Mouse (Mus musculus) heart, postnatal 0 days (tissue): ENCODE measurements at regions not wholly inside any gene's neighbourhood (a gene's known extent, or its start where the extent isn't known, plus 50 kb on each side); places are given as distances from the start of the nearest gene placed in this dataset.

Experiments
- ATAC-seq: fragments of 200-750 bp; cut with Nextera tagmentation; 2 replicates; pipeline ENCODE4 v1.8.0; 2017; ENCODE audit warnings: low read depth, moderate number of reproducible peaks, moderate library complexity; ENCODE audit not compliant: insufficient read depth
- DNase-seq: peaks from one replicate; pipeline ENCODE4 v3.0.0-alpha.2; 2016; ENCODE audit warnings: low spot score
- H3K27ac ChIP-seq: fragments of 300-500 bp; sonication (generic); 2 replicates; pipeline ENCODE4 v1.5.1; 2014; ENCODE audit warnings: low read depth, mild to moderate bottlenecking
- H3K27me3 ChIP-seq: fragments of 300-500 bp; sonication (generic); 2 replicates; pipeline ENCODE4 v1.6.1; 2014; ENCODE audit warnings: low read length, mixed read lengths; ENCODE audit not compliant: control insufficient read depth, insufficient read depth
- H3K36me3 ChIP-seq: fragments of 300-500 bp; sonication (generic); replicated peaks from 2 replicates; pipeline ENCODE4 v1.6.1; 2014; ENCODE audit warnings: low read length, mixed read lengths; ENCODE audit not compliant: control insufficient read depth, insufficient read depth
- H3K4me1 ChIP-seq: fragments of 300-500 bp; sonication (generic); 2 replicates; pipeline ENCODE4 v1.6.1; 2014; ENCODE audit warnings: antibody characterized with exemption; ENCODE audit not compliant: control insufficient read depth, insufficient read depth
- H3K4me2 ChIP-seq: fragments of 300-500 bp; sonication (generic); 2 replicates; pipeline ENCODE4 v1.6.1; 2014; ENCODE audit warnings: low read depth, mild to moderate bottlenecking, low read length, moderate library complexity
- H3K4me3 ChIP-seq: fragments of 300-500 bp; sonication (generic); 2 replicates; pipeline ENCODE4 v1.5.1; 2014; ENCODE audit warnings: low read depth, low read length
- H3K9ac ChIP-seq: fragments of 300-500 bp; sonication (generic); replicated peaks from 2 replicates; pipeline ENCODE4 v1.6.1; 2014; ENCODE audit warnings: low read depth, low read length, mixed read lengths
- H3K9me3 ChIP-seq: fragments of 300-500 bp; sonication (generic); replicated peaks from 2 replicates; pipeline ENCODE4 v1.6.1; 2016; ENCODE audit warnings: low read length; ENCODE audit not compliant: control insufficient read depth
- CTCF ChIP-seq: IDR thresholded peaks from 2 replicates; pipeline ENCODE4 v1.5.1; 2016; ENCODE audit warnings: antibody characterized with exemption, control low read depth, low read depth
- EP300 ChIP-seq: IDR thresholded peaks from 2 replicates; pipeline ENCODE4 v1.6.1; 2016; ENCODE audit warnings: antibody characterized with exemption, low read depth
- WGBS: fragments of 180-500 bp; shearing (Covaris S2); extraction: QIAGEN DNeasy Blood & Tissue Kit; methylation state at CpG from one replicate; pipeline ENCODE4 v1.1.7; 2014; 5-methylcytosine and 5-hydroxymethylcytosine counted together

DNA sequence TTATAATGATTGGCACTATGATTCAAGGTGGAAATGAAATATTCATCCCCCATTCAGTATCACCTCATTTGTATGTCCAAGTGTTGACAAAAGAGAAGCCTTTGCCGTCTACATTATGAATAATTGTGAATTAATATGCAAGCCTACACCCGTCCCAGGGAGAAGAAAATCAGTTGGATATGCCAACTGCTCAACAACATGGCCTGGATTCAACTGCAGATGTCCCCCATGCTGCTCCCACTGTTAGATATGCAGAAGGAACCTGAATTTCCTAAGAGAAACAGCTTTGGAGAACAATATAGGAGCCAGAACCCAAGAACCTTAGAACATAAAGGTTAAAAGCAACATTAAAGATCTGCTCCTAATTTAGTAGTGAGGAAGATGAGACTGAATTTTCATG lies 211.7 kb upstream of the Il12b start:
- Histone ChIP-seq H3K4me2 (no peak overlapping the region), H3K27ac (no peak overlapping the region), H3K4me1 (no peaks in the 10 kb centered on the region), H3K4me3 (no peak overlapping the region), H3K9ac (no peak overlapping the region), H3K9me3 (no peaks in the 10 kb centered on the region), H3K27me3 (no peaks in the 10 kb centered on the region), H3K36me3 (no peaks in the 10 kb centered on the region)
- TF ChIP-seq EP300 (no peak), CTCF (no peak)
- ATAC-seq (no peak), DNase-seq (no peak)
- 74% methylated on average over 2 of the region's 2 CpGs for WGBS

- no peak overlapping the region for H3K27ac ChIP-seq
- TF ChIP-seq CTCF: no peak
- no peak for TF ChIP-seq EP300
- H3K4me2 ChIP-seq: no peak overlapping the region
- H3K4me1 ChIP-seq: peaks cover 6% of the 10 kb centered on the region; the same call in 1 of the 2 replicates
- no peaks in the 10 kb centered on the region for H3K27me3 ChIP-seq
- no peak overlapping the region for H3K4me3 ChIP-seq
- H3K36me3 ChIP-seq: no peaks in the 10 kb centered on the region
- no peak overlapping the region for H3K9ac ChIP-seq
- ATAC-seq (no peak), DNase-seq (no peak)
- 71% methylated on average over 9 of the region's 9 CpGs for WGBS
- no peaks in the 10 kb centered on the region for H3K9me3 ChIP-seq
Observed at GRCm38 (mm10) chr11:44193806-44194205, 206.1 kb upstream of the Il12b start.

- no peaks in the 10 kb centered on the region for H3K36me3 ChIP-seq
- no peak overlapping the region for H3K9ac ChIP-seq
- ATAC-seq: no peak
- no peak for TF ChIP-seq CTCF
- TF ChIP-seq EP300: no peak
- H3K9me3 ChIP-seq: no peaks in the 10 kb centered on the region
- H3K4me3 ChIP-seq: no peak overlapping the region
- H3K27ac ChIP-seq: no peak overlapping the region
- H3K4me2 ChIP-seq: no peak overlapping the region
- 68% methylated on average over 2 of the region's 2 CpGs for WGBS
- H3K4me1 ChIP-seq: 0 out of 2 replicates have a peak, but pooled peaks cover 4% of the 10 kb centered on the region
- no peaks in the 10 kb centered on the region for H3K27me3 ChIP-seq
- DNase-seq: no peak
Observed at GRCm38 (mm10) chr11:44202716-44203115, 197.1 kb upstream of the Il12b start.

- no peak overlapping the region for H3K9ac ChIP-seq
Observed at GRCm38 (mm10) chr11:44204384-44204783, 195.5 kb upstream of the Il12b start.

GRCm38 (mm10) chr11:44206866-44207265 lies 193.0 kb upstream of the Il12b start:
- Histone ChIP-seq H3K27ac (no peak overlapping the region), H3K27me3 (no peaks in the 10 kb centered on the region), H3K4me3 (no peak overlapping the region), H3K4me1 (0 out of 2 replicates have a peak, but pooled peaks cover 4% of the 10 kb centered on the region), H3K9me3 (no peaks in the 10 kb centered on the region), H3K36me3 (no peaks in the 10 kb centered on the region), H3K9ac (no peak overlapping the region), H3K4me2 (no peak overlapping the region)
- DNase-seq (no peak), ATAC-seq (no peak)
- TF ChIP-seq EP300: no peak
- TF ChIP-seq CTCF: no peak
- WGBS: 77% methylated on average over 4 of the region's 4 CpGs

More at GRCm38 (mm10) chr11:44204384-44204783, 195.5 kb upstream of the Il12b start:
- 0 out of 2 replicates have a peak, but pooled peaks cover 4% of the 10 kb centered on the region for H3K4me1 ChIP-seq
- no peak overlapping the region for H3K4me3 ChIP-seq
- DNase-seq: no peak
- no peaks in the 10 kb centered on the region for H3K27me3 ChIP-seq
- H3K27ac ChIP-seq: no peak overlapping the region
- WGBS: 67% methylated on average over 3 of the region's 3 CpGs
- no peak for ATAC-seq
- no peaks in the 10 kb centered on the region for H3K36me3 ChIP-seq
- TF ChIP-seq EP300 (no peak), CTCF (no peak)
- H3K4me2 ChIP-seq: no peak overlapping the region
- H3K9me3 ChIP-seq: no peaks in the 10 kb centered on the region

DNA sequence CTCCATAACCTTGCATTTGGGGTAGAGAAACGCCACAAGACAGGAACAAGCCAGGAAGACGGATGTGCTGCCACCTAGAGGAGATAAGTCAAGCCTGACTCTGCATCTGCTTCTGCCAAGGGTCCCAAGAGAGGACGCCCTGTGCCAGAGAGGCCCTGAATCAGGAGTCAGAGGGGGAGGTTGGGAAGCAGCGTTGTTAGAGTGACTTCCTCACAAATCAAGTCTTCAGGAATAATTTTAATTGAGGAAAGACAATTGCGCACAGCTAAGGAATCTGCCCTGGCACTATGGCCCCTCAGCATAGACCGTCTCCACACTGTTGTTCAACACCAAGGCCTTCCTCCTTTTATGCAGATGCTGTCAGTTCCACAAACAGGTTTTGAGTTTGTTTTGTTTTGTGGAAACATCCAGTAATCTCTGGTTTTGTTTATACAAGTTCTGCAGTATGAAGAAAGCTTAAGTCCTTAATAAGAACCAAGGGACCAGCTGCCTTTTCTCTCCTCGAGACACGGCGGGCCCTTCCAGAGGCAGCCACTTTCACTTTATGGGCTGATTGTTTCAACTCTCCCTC lies 187.9 kb upstream of the Il12b start:
- ATAC-seq: no peak; the same call in 1 of the 2 replicates
- Histone ChIP-seq H3K4me2 (no peak overlapping the region), H3K27me3 (no peaks in the 10 kb centered on the region), H3K9me3 (no peaks in the 10 kb centered on the region), H3K9ac (no peak overlapping the region), H3K36me3 (no peaks in the 10 kb centered on the region), H3K4me1 (no peaks in the 10 kb centered on the region), H3K4me3 (no peak overlapping the region), H3K27ac (no peak overlapping the region)
- 55% methylated on average over 9 of the region's 9 CpGs for WGBS
- DNase-seq: peak; percentile 43
- peak; percentile 68 for TF ChIP-seq CTCF
- no peak for TF ChIP-seq EP300
